Mouse (Mus musculus) kidney, adult 2 months (tissue): Measurements from ENCODE around the gene Fam222a.

Source experiments
- CTCF ChIP-seq: fragments of 200-500 bp; conservative IDR thresholded peaks from 2 replicates; pipeline ENCODE4 v1.5.1; 2011; ENCODE audit warnings: low read depth, mild to moderate bottlenecking, control low read depth, low read length, moderate library complexity, mixed read lengths; ENCODE audit not compliant: insufficient read depth, insufficient read length
- POLR2A ChIP-seq: fragments of 200-500 bp; IDR thresholded peaks from one replicate; pipeline ENCODE4 v1.6.1; 2011; ENCODE audit warnings: low read depth, low read length, control low read depth

DNA sequence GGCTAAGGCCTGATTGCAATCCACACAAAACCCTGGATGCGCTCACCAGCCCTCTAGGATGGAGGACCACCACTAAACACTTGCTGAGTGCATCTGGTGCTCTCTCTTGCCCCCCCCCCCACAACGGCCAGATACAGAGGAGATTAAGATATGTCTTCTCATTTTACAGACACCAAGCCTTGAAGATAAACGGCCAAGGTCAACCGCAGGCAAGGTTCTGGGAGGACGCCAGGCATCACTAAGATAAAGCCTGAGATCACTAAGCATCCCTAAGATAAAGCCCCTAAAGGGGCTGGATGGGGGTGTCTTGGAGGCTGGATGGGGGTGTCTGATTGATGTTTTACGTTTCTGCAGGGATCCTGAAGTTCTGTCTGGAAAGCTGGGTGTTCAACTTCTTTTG lies 2.1 kb upstream of the Fam222a start:
- TF ChIP-seq POLR2A (no peak), CTCF (no peak)
